Mouse (Mus musculus) lung, embryonic 14.5 days (tissue): Measurements from ENCODE around the gene Cltc. TPM values are rescaled to one million over a fixed set of nuclear protein-coding genes. Genes with fewer than 3 reads are reported as not detected.
"Not testable (repeated sequence)": the region's sequence is repeated elsewhere in the genome, so short reads cannot be mapped to it uniquely, and the experiment has no call there.

Experiments used
- ATAC-seq: fragments of 200-750 bp; cut with Nextera tagmentation; 2 replicates; pipeline ENCODE4 v1.8.0; 2017; ENCODE audit warnings: mild to moderate bottlenecking, moderate TSS enrichment, moderate library complexity; ENCODE audit not compliant: insufficient read depth
- DNase-seq: peaks from one replicate; pipeline ENCODE4 v3.0.0-alpha.2; 2015
- H3K27ac ChIP-seq: fragments of 300-500 bp; sonication (generic); 2 replicates; pipeline ENCODE4 v1.5.1; 2014; ENCODE audit warnings: low read depth, mild to moderate bottlenecking, moderate library complexity
- H3K27me3 ChIP-seq: fragments of 300-500 bp; sonication (generic); 2 replicates; pipeline ENCODE4 v1.6.1; 2014; ENCODE audit warnings: low read length, control low read depth; ENCODE audit not compliant: insufficient read depth
- H3K36me3 ChIP-seq: fragments of 300-500 bp; sonication (generic); 2 replicates; pipeline ENCODE4 v1.6.1; 2014; ENCODE audit warnings: control low read depth; ENCODE audit not compliant: insufficient read depth
- H3K4me1 ChIP-seq: fragments of 300-500 bp; sonication (generic); 2 replicates; pipeline ENCODE4 v1.6.1; 2014; ENCODE audit warnings: antibody characterized with exemption, control low read depth; ENCODE audit not compliant: insufficient read depth
- H3K4me2 ChIP-seq: fragments of 300-500 bp; sonication (generic); 2 replicates; pipeline ENCODE4 v1.6.1; 2014; ENCODE audit warnings: mild to moderate bottlenecking
- H3K4me3 ChIP-seq: fragments of 300-500 bp; sonication (generic); 2 replicates; pipeline ENCODE4 v1.5.1; 2014; ENCODE audit warnings: low read depth, low read length
- H3K9ac ChIP-seq: fragments of 300-500 bp; sonication (generic); 2 replicates; pipeline ENCODE4 v1.6.1; 2014
- H3K9me3 ChIP-seq: fragments of 300-500 bp; sonication (generic); 2 replicates; pipeline ENCODE4 v1.6.1; 2016; ENCODE audit warnings: low read depth, low read length, control low read depth
- CTCF ChIP-seq: IDR thresholded peaks from 2 replicates; pipeline ENCODE4 v1.5.1; 2016; ENCODE audit warnings: antibody characterized with exemption, low read depth
- WGBS: fragments of 180-500 bp; shearing (Covaris S2); extraction: QIAGEN DNeasy Blood & Tissue Kit; methylation state at CpG from one replicate; pipeline ENCODE4 v1.1.7; 2014; 5-methylcytosine and 5-hydroxymethylcytosine counted together
- polyA plus RNA-seq: library from polyadenylated mRNA; unstranded; fragments of >200 nt; fragmentation: Nextera tagmentation; extraction: Ambion mirVana; gene quantifications from 2 replicates; pipeline ENCODE4 v1.2.1, GENCODE M21; 2014

Cltc gene
- 179 and 186 TPM in 2 replicates for polyA plus RNA-seq

DNA sequence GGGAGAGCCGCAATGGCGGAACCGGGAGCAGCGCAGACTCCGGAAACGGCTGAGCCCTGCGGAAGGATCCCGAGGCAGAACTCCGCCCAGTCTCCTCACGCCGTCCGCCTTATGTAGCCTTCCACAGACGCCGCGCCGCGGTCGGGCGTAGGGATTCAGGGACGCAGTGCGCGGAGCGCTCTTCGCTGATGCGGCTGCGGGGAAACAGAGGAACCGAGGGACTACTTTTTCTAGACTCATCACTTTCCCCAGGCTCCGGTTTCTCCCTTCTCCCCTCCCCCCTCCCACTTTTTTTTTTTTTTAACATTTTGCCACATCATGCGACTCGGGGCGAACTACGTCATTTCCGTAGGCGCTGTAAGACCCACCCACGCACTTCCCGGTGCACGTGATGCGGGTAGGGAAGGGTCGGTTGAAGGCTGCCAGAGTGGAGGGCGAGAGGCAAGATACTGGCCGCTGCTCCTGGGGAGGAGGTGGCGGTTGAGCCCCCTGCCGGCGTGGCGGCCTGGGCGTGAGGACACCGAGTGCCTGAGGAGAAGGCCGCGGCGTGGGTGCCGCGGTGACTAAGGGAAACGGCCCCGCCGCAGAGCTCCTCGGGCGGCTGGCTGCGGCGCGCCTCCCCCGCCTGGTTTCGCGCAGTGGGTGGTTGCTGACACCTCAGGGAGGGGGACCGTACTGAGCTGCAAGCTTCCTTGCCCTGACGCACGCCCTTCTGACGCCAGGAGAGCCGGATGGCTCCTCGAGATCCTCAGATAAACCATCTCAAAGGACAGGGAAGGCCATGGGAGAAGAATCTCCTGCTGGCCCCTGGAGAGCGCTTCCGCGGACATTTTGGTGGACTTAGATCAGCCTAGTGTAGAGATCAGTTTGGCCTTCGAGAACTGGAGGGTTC lies at the start of gene Cltc:
Gene Cltc (minus strand): TSS at position 86 of the 892 bp plus-strand sequence.
- ATAC-seq (peak; percentile 94), DNase-seq (peak; percentile 98)
- TF ChIP-seq CTCF, result peak; percentile 64
- WGBS, result under 1% methylated on average over 73 of the region's 73 CpGs
- Histone ChIP-seq H3K4me3 (peak within 1 kb of the TSS; percentile 96), H3K4me2 (peak within 1 kb of the TSS; percentile 97), H3K4me1 (peaks cover 10% of the 10 kb centered on the region), H3K9me3 (no peaks in the 10 kb centered on the region), H3K27me3 (no peaks in the 10 kb centered on the region), H3K27ac (peak within 1 kb of the TSS; percentile 99), H3K36me3 (peaks cover 3% of the 10 kb centered on the region), H3K9ac (peak within 1 kb of the TSS; percentile 90)

DNA sequence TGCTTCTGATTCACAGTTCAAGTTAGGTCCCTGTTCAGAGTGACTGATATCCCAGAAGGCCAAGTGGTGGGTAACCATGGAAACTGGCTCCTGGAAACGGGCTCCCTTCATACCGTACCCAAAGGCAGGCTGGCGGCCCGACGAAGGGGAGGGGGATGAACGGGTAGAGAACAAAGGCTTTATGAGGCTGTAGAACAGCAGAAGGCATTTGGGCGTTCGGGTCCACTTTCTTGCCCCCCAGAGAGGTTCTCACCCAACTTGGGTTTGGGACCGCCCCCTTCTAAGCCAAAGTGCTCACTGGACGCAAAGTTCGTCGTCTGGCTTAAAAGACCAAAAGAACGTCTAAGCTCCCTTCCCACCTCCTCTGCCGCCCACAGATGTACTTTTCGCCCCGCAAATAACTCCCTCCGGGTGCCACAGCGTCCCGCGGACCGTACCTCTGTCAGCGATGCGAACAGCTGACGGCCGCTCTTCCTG lies 49.7 kb upstream of the Cltc start:
- no peak for TF ChIP-seq CTCF
- Histone ChIP-seq H3K4me2 (peak overlapping the region; percentile 62), H3K27ac (peak overlapping the region; percentile 85), H3K9ac (peak overlapping the region; percentile 76), H3K27me3 (no peaks in the 10 kb centered on the region), H3K9me3 (no peaks in the 10 kb centered on the region), H3K36me3 (peaks cover 29% of the 10 kb centered on the region), H3K4me3 (peak overlapping the region; percentile 94), H3K4me1 (no peaks in the 10 kb centered on the region)
- ATAC-seq, result peak; percentile 84
- peak; percentile 74 for DNase-seq
- under 1% methylated on average over 25 of the region's 25 CpGs for WGBS

DNA sequence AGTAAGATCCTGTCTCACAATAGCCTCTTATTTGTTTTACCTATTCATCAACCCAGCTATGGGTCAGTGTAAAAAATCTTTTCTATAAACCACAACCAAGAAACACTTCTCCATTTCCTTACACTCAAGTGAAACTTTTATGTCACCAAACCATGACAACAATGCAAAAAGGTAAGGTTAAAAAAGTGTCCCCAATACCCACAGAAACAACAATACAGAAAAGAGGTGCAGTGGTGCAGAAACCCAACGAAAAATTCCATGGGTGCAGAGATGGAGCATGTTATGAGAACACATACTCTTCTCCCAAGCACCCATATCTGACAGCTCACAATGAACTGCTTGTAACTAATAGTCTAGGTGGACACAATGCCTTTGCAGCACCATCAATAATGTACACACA lies 36.8 kb upstream of the Cltc start:
- Histone ChIP-seq H3K9ac (no peak overlapping the region), H3K4me3 (no peak overlapping the region), H3K36me3 (peaks cover 58% of the 10 kb centered on the region), H3K4me2 (no peak overlapping the region), H3K27ac (no peak overlapping the region), H3K27me3 (no peaks in the 10 kb centered on the region), H3K9me3 (no peaks in the 10 kb centered on the region), H3K4me1 (no peaks in the 10 kb centered on the region)
- DNase-seq (no peak), ATAC-seq (no peak)
- WGBS, result 81% methylated on average over 1 of the region's 1 CpGs
- TF ChIP-seq CTCF, result no peak

DNA sequence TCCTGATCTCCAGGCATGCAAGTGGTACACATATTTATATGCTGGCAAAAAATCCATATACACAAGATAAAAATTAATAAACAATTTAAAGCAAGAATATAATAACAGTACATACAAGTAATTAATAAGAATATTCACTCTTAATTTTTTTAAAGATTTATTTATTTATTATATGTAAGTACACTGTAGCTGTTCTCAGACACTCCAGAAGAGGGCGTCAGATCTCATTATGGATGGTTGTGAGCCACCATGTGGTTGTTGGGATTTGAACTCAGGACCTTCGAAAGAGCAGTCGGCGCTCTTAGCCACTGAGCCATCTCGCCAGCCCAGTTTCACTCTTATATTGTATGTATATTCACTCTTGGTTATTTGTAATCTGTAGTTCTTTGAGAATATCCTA lies 30.1 kb upstream of the Cltc start:
- H3K4me1 ChIP-seq, H3K27me3 ChIP-seq, H3K27ac ChIP-seq, H3K9me3 ChIP-seq, ATAC-seq, H3K4me2 ChIP-seq, H3K9ac ChIP-seq, DNase-seq, H3K4me3 ChIP-seq: not testable (repeated sequence)
- peaks cover 64% of the 10 kb centered on the region for H3K36me3 ChIP-seq
- WGBS, result 89% methylated on average over 5 of the region's 5 CpGs

DNA sequence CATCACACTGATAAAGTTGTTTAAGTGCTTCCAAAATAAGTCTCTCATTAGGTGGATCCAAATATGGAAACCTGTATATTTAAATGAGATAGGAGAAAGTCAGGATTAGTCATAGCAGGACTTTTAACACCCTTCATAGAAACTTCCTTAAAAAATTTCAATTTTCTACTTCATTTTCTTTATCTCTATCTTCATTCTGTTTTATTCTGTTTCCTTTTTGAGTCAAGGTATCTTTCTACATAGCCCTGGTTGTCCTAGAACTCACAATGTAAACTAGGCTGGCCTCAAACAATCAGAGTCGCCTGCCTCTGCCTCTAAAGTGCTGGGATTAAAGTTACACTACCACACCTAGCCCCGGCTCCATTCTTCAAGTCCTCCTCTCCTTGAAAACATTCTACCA lies 28.4 kb upstream of the Cltc start:
- no peaks in the 10 kb centered on the region for H3K9me3 ChIP-seq
- H3K4me1 ChIP-seq, result no peaks in the 10 kb centered on the region
- ATAC-seq (no peak), DNase-seq (no peak)
- peaks cover 58% of the 10 kb centered on the region for H3K36me3 ChIP-seq
- TF ChIP-seq CTCF, result no peak
- H3K4me3 ChIP-seq, result no peak overlapping the region
- WGBS, result 92% methylated on average over 2 of the region's 2 CpGs
- no peaks in the 10 kb centered on the region for H3K27me3 ChIP-seq
- no peak overlapping the region for H3K4me2 ChIP-seq
- no peak overlapping the region for H3K27ac ChIP-seq
- no peak overlapping the region for H3K9ac ChIP-seq

DNA sequence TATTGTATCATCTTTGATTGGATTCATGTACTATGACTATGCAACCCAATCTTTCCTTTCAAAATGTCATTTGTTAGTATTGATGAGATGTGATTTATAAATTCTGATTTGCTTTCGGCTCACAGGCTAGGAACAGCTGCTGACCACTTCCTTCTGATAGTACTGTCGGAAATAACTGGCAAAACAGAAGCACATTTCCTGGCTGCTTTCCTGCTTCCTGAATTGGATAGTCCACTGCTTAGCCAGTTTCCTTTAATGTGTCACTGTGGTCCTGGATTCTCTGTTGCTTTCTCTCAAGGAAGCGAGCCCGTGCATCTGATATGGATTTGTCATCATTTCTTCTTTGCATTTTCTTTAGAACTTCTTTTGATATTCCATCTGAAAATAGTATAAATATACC lies 12.5 kb upstream of the Cltc start:
- H3K36me3 ChIP-seq, result peaks cover 49% of the 10 kb centered on the region
- no peaks in the 10 kb centered on the region for H3K9me3 ChIP-seq
- H3K27me3 ChIP-seq, result no peaks in the 10 kb centered on the region
- no peak overlapping the region for H3K9ac ChIP-seq
- no peak overlapping the region for H3K4me3 ChIP-seq
- DNase-seq (peak; percentile 36), ATAC-seq (no peak)
- WGBS, result 73% methylated on average over 4 of the region's 4 CpGs
- no peak overlapping the region for H3K4me2 ChIP-seq
- no peak overlapping the region for H3K27ac ChIP-seq
- no peak for TF ChIP-seq CTCF
- no peaks in the 10 kb centered on the region for H3K4me1 ChIP-seq

DNA sequence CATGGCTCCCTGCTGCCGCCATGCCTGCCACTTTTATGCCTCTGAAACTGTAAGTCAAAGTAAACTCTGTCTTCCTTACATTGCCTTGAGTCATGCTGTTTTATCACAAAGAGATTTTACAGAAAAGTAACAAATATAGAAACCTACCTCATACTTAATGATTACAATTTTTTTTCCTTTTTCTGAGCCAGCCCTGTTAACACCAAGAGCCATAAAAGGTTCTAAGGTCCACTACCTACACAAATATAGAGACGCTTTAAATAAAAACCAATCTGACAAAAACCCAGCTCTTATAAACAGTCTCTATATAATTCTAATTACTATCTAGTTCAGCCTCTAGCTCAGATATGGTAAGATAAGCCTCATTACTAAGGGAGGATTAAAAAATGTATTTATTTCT lies 7.1 kb upstream of the Cltc start:
- no peak for DNase-seq

DNA sequence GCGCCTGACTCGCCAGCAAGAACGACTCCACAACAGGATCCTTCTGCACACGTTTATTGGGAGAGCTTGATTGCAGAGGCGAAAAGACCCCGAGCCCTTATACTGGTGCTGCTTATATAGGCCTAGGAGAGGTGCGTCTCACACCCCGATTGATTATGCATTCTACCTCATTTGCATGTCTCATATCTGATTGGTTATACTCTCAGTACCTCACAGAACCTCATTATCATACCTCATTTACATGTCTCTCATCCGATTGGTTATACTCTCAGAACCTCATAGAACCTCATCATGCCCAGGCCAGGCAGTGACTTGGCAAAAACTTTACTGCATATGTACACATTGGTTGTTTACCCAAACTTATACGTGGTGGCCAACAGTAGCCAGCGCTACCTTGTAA lies 5.8 kb upstream of the Cltc start:
- not testable (repeated sequence) for H3K9me3 ChIP-seq, H3K27ac ChIP-seq, ATAC-seq, H3K4me2 ChIP-seq, H3K4me1 ChIP-seq, H3K36me3 ChIP-seq, H3K9ac ChIP-seq, H3K27me3 ChIP-seq, H3K4me3 ChIP-seq, DNase-seq
- WGBS, result 95% methylated on average over 11 of the region's 11 CpGs

More for the DNA sequence above, 7.1 kb upstream of the Cltc start:
- Histone ChIP-seq H3K4me2 (no peak overlapping the region), H3K9ac (no peak overlapping the region), H3K27me3 (no peaks in the 10 kb centered on the region), H3K36me3 (0 out of 2 replicates have a peak, but pooled peaks cover 12% of the 10 kb centered on the region), H3K27ac (no peak overlapping the region), H3K9me3 (no peaks in the 10 kb centered on the region), H3K4me1 (no peaks in the 10 kb centered on the region), H3K4me3 (no peak overlapping the region)
- 87% methylated on average over 2 of the region's 2 CpGs for WGBS
- ATAC-seq, result no peak
- no peak for TF ChIP-seq CTCF
